Mouse (Mus musculus): ENCODE measurements around the gene H2al1a.
"Not testable (repeated sequence)": the region's sequence is repeated elsewhere in the genome, so short reads cannot be mapped to it uniquely, and the experiment has no call there.

H2al1a gene

DNA sequence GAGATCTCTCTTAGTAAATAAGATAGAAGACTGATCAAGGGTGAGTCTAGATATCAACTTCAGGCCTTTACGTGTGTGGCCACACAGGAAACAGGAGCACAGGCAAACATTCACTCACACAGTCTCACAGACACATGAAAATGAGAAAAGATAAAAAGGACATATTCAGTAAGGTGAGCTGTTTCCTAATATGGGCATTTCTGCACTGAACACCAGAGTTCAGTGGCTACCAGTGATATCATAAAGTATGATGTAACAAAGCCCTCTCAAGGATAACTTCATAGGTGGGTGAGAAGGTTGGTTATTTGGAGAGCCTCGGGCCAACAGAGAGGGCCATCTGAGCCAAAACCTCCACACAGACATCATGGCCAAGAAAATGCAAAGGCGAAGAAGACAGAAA is at the start of gene H2al1a:
Gene H2al1a (plus strand): TSS at position 301 of the 400 bp plus-strand sequence.
- not testable (repeated sequence) for DNase-seq

GRCm38 (mm10) chrX:11250155-11250554 is 48.9 kb upstream of the H2al1a start:
- no peak for DNase-seq

DNA sequence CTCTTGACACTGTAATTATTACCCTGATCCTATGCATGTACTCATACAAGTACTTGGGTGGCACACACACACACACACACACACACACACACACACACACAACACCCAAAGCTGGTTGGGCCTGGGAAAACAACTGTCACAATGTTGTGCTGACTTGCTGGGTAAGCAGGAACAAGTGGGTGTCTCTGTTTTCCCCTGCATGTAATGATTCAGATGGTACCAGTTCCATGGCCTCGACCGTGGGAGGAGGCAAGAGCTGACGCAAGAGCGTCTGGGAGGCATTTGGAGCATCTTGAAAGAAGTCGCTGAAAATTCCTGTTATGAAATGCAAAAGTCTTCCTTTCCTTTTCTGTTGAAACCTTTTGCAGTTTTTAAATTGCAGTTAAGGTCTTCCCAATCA is 45.0 kb upstream of the H2al1a start:
- DNase-seq: no peak

DNA sequence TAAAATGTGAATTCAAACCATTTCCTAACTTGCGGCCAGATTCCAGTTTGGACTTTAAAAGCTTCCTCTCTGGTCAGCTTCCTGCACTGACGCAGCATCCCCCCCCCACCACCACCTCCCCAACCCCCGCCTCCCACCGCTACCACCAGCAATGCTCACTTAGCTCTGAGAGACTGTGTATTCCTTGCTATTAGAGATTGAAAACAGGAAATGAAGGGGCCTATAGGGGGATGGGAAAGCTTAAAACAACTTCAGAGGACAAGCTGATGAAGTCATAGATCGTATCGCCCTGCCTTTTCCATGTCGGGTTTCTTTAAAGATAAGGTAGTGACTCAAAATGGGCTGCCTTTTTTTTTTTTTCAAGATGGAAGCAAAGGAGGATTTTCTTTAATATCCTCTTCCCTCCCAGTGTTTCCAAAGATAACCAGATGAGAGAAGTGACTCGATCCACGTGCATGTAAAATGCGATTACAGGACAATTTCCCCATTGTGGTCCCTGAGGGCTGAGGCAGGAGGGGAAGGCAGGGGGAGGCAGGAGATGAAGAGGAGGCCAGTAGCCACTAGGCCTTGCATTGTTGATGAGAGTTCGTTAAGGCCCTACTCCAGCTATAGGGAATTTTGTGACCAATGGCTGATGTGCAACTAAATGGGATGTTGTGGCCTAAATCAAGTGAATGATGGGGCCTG is 44.4 kb upstream of the H2al1a start:
- DNase-seq: no peak

DNA sequence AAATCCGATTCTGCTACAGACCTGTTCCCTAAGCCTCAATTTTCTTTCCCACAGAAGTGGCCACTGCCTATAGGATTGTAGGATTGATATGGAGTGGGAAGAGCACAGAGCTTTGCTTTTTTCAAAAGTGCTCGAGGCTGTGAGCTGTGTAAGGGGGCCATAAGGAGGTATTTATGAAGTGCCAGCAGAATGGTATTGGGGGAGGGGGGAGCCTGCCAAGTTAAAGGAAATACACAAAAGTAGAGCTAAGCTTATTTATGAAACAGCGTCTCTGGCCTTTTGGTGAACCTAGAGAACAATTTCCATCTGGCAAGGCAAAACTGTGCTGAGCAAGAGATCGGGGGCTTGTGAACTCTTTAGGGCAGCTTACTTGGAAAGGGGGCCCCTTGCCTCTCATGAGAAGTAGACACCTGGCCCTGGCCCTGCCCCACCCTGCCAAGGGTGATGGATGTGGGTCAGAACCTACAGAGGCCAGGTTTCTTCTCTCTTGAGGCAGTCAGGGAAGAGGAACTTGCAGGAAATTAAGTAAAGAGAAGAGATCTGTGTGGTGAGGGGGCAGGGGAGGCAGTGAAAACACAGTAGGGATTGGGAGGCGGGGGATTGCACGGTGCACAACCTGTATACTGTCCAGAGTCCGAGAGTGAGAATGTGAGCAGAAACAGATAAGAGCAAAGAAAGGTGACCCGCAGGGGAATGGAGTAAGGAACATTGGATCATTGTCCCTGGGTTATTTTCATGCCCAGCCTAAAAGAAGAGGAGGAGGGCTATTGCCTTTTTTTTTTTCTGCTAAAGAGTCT is 43.3 kb upstream of the H2al1a start:
- DNase-seq: no peak

- DNase-seq: no peak
Measured at GRCm38 (mm10) chrX:11264918-11265317, 34.1 kb upstream of the H2al1a start.

DNA sequence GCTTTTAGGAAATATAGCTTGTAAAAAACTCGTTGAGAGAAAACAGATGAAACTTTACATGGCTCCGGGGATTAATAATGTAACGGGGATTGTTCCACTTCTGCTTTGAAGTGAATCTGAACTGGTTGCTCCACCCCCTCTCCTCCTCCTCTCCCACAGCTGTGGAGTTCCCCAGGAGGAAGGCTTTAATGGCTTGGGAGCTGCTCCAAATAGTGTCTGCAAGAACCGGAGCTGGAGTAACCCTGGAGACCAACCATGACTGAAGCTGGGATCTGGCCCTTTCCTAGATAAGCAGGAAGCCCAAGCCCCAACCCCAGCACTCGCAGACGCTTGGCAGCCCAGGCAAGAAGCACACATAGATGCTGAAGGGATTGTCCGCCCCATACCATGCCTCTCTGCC is 31.3 kb upstream of the H2al1a start:
- DNase-seq: no peak

DNA sequence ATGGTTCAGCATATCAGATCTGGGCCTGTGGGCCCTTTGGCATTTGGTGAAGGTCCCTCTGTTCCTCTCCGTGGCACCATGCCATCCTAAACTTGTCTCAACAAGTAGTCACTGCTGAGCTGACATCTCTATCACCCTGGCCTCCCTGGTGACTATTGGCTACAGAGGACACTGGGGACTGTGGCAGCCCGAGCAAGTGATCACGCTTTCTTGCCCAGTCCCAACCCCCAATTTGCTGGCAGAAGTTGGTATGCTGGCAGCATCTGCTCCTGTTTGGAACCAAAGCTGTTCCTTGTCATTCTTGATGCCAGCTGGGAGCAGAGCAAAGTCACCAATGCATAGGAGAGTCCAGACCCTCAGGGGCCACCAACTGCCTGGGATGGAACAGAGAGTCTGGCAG is 30.0 kb upstream of the H2al1a start:
- DNase-seq: peak; percentile 35

GRCm38 (mm10) chrX:11273190-11273589 is 25.9 kb upstream of the H2al1a start:
- no peak for DNase-seq

GRCm38 (mm10) chrX:11277083-11277482 is 22.0 kb upstream of the H2al1a start:
- DNase-seq: no peak

- no peak for DNase-seq
Measured at GRCm38 (mm10) chrX:11280741-11281140, 18.3 kb upstream of the H2al1a start.

DNA sequence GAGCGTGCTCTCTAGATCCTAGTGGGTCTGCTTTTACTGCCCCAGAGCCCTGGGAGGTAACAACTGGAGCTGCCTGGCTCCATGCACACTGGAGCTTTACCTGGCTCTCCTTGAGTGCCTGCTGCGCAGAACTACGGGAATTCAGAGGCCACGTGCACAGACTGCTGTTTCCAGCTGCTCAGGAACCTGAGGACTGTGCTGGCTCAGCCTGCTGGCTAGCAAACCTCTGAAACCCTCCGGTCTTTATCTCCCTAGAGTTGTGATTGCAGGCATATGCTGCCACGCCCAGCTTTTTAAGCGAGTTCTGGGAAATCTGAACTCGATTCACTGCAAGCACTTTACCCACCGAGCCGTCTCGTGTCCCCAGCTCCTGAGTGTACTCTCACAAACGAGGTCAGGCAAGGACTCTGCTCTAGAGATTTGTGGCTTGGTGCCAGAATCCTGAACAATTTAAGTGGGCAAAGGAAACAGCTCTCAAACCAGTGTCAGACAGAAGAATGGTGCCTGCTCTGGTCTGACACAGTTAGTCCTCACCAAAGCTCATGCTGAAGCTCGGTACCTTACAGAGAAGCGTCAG is 10.7 kb upstream of the H2al1a start:
- DNase-seq: no peak

DNA sequence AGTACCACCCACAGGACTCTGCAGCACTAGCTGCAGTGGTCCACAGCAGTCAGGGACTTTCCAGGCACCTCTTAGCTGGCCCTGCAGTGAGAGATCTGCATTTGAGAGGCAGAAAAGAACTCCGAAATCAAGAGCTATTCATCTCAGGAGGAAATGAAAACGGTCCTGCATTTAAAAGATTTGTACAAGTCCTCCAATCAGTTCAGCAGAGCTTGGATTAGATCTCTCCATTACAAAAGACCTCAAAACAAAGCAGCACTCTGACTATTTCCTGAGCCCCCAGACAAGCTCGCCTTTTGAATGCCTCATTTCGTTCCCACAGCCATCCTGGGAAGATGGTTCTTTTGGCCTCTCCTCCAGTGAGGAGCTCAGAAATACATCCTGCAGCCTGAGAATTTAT is 9.8 kb upstream of the H2al1a start:
- no peak for DNase-seq

- DNase-seq: not testable (repeated sequence)
Measured at GRCm38 (mm10) chrX:11302132-11302531, 3.1 kb downstream of the H2al1a start, which contains the start of gene H2al1b. Gene H2al1b, plus strand, starts transcription at chrX:11302432.

GRCm38 (mm10) chrX:11305355-11305754 is 6.3 kb downstream of the H2al1a start, which contains the start of gene H2al1c:
Gene H2al1c, plus strand, starts transcription at chrX:11305655.
- not testable (repeated sequence) for DNase-seq

DNA sequence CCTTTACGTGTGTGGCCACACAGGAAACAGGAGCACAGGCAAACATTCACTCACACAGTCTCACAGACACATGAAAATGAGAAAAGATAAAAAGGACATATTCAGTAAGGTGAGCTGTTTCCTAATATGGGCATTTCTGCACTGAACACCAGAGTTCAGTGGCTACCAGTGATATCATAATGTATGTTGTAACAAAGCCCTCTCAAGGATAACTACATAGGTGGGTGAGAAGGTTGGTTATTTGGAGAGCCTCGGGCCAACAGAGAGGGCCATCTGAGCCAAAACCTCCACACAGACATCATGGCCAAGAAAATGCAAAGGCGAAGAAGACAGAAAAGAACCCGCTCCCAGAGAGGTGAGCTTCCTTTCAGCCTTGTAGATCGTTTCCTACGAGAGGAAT is 9.5 kb downstream of the H2al1a start, which contains the start of gene H2al1d:
Gene H2al1d (plus strand): TSS at position 301 of the 400 bp plus-strand sequence.
- not testable (repeated sequence) for DNase-seq

DNA sequence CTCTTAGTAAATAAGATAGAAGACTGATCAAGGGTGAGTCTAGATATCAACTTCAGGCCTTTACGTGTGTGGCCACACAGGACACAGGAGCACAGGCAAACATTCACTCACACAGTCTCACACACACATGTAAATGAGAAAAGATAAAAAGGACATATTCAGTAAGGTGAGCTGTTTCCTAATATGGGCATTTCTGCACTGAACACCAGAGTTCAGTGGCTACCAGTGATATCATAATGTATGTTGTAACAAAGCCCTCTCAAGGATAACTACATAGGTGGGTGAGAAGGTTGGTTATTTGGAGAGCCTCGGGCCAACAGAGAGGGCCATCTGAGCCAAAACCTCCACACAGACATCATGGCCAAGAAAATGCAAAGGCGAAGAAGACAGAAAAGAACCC is 12.6 kb downstream of the H2al1a start, which contains the start of gene H2al1e:
Gene H2al1e (plus strand): TSS at position 301 of the 400 bp plus-strand sequence.
- DNase-seq: not testable (repeated sequence)

DNA sequence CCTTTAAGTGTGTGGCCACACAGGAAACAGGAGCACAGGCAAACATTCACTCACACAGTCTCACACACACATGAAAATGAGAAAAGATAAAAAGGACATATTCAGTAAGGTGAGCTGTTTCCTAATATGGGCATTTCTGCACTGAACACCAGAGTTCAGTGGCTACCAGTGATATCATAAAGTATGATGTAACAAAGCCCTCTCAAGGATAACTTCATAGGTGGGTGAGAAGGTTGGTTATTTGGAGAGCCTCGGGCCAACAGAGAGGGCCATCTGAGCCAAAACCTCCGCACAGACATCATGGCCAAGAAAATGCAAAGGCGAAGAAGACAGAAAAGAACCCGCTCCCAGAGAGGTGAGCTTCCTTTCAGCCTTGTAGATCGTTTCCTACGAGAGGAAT is 15.8 kb downstream of the H2al1a start, which contains the start of gene H2al1f:
Gene H2al1f (plus strand): TSS at position 301 of the 400 bp plus-strand sequence.
- DNase-seq: not testable (repeated sequence)

DNA sequence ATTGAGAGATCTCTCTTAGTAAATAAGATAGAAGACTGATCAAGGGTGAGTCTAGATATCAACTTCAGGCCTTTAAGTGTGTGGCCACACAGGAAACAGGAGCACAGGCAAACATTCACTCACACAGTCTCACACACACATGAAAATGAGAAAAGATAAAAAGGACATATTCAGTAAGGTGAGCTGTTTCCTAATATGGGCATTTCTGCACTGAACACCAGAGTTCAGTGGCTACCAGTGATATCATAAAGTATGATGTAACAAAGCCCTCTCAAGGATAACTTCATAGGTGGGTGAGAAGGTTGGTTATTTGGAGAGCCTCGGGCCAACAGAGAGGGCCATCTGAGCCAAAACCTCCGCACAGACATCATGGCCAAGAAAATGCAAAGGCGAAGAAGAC is 18.9 kb downstream of the H2al1a start, which contains the start of gene H2al1g:
Gene H2al1g (plus strand): TSS at position 301 of the 400 bp plus-strand sequence.
- not testable (repeated sequence) for DNase-seq

DNA sequence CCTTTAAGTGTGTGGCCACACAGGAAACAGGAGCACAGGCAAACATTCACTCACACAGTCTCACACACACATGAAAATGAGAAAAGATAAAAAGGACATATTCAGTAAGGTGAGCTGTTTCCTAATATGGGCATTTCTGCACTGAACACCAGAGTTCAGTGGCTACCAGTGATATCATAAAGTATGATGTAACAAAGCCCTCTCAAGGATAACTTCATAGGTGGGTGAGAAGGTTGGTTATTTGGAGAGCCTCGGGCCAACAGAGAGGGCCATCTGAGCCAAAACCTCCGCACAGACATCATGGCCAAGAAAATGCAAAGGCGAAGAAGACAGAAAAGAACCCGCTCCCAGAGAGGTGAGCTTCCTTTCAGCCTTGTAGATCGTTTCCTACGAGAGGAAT is 22.1 kb downstream of the H2al1a start, which contains the start of gene H2al1h:
Gene H2al1h (plus strand): TSS at position 301 of the 400 bp plus-strand sequence.
- not testable (repeated sequence) for DNase-seq

DNA sequence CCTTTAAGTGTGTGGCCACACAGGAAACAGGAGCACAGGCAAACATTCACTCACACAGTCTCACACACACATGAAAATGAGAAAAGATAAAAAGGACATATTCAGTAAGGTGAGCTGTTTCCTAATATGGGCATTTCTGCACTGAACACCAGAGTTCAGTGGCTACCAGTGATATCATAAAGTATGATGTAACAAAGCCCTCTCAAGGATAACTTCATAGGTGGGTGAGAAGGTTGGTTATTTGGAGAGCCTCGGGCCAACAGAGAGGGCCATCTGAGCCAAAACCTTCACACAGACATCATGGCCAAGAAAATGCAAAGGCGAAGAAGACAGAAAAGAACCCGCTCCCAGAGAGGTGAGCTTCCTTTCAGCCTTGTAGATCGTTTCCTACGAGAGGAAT is 25.3 kb downstream of the H2al1a start, which contains the start of gene H2al1i:
Gene H2al1i (plus strand): TSS at position 301 of the 400 bp plus-strand sequence.
- DNase-seq: not testable (repeated sequence)

DNA sequence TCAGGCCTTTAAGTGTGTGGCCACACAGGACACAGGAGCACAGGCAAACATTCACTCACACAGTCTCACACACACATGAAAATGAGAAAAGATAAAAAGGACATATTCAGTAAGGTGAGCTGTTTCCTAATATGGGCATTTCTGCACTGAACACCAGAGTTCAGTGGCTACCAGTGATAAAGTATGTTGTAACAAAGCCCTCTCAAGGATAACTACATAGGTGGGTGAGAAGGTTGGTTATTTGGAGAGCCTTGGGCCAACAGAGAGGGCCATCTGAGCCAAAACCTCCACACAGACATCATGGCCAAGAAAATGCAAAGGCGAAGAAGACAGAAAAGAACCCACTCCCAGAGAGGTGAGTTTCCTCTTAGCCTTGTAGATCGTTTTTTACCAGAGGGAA is 28.5 kb downstream of the H2al1a start, which contains the start of gene H2al1j:
Gene H2al1j (plus strand): TSS at position 301 of the 400 bp plus-strand sequence.
- not testable (repeated sequence) for DNase-seq

DNA sequence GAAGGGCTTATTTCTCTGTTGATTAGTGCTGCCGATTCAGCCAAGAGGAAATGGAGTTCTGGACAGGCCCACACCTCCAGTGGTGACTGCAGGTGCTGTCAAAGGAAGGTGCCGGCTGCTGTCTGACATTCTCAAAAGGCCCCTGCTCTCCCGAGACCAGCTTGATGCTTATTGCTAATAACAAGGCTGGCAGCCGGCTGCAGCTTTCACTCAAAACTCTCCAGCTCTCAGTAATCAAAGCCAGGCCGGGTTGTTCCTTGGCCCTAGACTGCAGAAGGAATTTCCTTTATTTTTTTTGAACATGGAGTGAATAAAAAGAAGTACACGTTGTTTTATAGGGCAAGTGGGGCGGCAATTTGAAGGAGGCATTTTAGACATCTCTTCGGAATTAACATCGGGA is 46.7 kb downstream of the H2al1a start:
- DNase-seq: peak; percentile 28
